Mouse (Mus musculus): ENCODE results near the gene Fam13c.

DNA sequence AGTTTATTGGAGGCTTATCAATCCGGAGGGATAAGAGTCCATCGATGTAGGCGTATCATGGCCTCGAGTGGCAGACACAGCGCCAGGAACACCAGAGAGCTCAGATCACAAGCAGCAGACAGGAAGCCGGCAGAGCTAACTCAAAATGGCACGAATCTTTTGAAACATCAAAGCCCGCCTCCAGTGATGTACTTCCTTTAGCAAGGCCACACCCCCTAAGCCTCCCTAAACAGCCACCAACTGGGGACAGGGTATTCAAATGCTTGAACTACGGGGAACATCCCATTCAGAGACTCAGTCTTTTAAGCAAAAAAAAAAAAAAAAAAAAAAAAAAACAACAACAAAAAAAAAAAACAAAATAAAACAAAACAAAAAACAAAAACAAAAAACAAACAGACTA, 10.9 kb upstream of the Fam13c start:
- TF ChIP-seq POLR2A (IDR thresholded peaks at IDR 0.05; ENCODE audit: insufficient read length, low read depth) (no peak), TCF3 (IDR thresholded peaks at IDR 0.05; ENCODE audit: insufficient read length, low read depth) (no peak), POLR2AphosphoS2 (IDR thresholded peaks at IDR 0.05; ENCODE audit: insufficient read length, low read depth) (no peak), REST (IDR thresholded peaks at IDR 0.05; ENCODE audit: insufficient read depth, insufficient read length) (no peak), TCF12 (IDR thresholded peaks at IDR 0.05; ENCODE audit: insufficient read depth, poor library complexity, severe bottlenecking) (no peak), E2F4 (IDR thresholded peaks at IDR 0.05; ENCODE audit: insufficient read depth) (no peak), USF1 (IDR thresholded peaks at IDR 0.05; ENCODE audit: low read depth) (no peak), SRF (IDR thresholded peaks at IDR 0.05; ENCODE audit: control insufficient read depth, insufficient read length, low read depth) (no peak), MYOG (IDR thresholded peaks at IDR 0.05; ENCODE audit: control insufficient read depth in 1 of 3, insufficient read depth in 1 of 3, insufficient read length in 2 of 3, low read depth in 2 of 3) (no peak), CEBPB (IDR thresholded peaks at IDR 0.05; ENCODE audit: insufficient read depth, poor library complexity, severe bottlenecking) (no peak), MAX (IDR thresholded peaks at IDR 0.05; ENCODE audit: low read depth) (no peak), MYOD1 (IDR thresholded peaks at IDR 0.05; ENCODE audit: control insufficient read depth in 1 of 3, insufficient read length in 2 of 3, low read depth in 2 of 3) (no peak)

All from myocyte (in vitro differentiated cells).